Mouse (Mus musculus) common myeloid progenitor, adult 5-6 weeks (primary cell): ENCODE results near the gene Tex19.1. TPM values are rescaled to one million over a fixed set of nuclear protein-coding genes. Genes with fewer than 3 reads are reported as not detected.

Experiments used
- ATAC-seq: replicated peaks from 2 replicates; pipeline ENCODE4 v1.8.0; 2016; ENCODE audit warnings: low read depth, mild to moderate bottlenecking, moderate TSS enrichment, inconsistent platforms; ENCODE audit not compliant: poor library complexity, severe bottlenecking
- total RNA-seq: library from RNA; stranded (forward); fragments of 200-1000, 187-1606 nt; gene quantifications from 2 replicates; pipeline ENCODE4 v1.2.3, GENCODE M21; 2017

Tex19.1 gene
- total RNA-seq, 1 experiment from 2014 or later, result not detected

DNA sequence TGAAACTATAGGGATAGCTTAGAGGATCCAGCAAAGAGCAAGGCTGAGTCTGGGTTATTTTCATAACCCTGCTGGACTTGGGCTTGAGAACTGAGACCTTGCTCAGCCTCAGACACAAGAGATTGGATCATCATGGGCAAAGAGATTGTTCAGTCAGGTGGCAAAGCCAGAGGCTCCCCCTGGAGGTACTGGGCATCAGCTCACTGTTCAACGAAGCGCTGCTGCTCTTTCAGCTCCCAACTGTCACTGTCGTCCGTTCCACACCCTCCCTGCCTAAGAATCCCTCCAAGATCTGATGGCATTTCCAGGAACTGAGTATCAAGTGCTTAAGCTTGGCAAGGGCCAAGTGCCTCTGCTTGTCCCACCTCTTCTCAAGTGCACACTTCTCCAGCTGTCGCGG, 7.2 kb upstream of the Tex19.1 start:
- no peak for ATAC-seq

DNA sequence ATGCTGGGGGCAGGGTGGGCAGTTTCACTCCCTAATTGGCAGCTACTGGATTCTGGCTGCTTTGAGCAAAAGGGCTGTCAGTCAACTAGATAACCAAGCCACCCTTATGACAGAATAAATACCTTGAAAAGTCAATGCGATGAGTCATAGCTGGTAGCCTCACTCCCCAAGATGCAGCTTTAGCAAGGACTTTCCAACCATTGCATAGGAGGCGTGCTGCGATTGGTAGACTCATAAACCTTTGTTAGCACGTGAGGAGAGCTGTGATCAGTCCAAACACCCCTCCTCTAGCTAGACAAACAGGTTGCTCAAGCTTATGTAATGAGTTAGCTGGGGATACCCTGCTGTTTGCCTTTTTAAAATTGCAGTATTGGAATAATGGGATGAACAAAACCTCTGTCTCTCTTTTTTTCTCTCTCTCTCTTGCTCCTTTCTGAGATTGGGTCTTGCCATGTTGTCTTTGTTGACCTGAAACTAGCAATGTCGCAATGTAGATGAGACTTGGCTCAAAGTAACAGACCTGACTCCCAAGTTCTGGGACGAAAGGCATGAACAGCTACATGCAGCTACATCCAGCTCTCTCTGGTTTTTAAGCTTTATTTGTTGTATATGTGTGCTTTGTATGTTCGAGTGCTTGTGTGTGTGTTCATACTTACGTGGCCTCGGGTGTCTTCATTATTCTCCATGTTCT, 2.5 kb upstream of the Tex19.1 start:
- ATAC-seq, result no peak

DNA sequence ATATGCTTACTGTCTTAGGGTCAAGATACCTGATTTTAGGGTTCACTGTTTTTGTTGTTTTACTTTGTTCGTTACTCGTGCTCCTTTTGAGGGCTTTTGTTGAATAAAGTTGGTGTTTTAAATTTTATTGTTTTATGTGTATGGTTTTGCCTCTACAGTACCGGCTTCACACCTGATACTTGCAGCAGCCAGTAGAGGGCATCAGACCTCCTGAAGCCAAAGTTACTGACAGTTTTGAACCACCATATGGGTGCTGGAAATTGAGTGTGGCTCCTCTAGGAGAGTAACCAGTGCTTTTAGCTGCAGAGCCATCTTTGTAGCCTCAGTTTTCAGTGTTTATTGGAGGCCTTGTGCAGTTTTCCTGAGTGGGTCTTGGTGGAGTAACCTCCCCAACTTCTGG, 2.2 kb downstream of the Tex19.1 start:
- no peak for ATAC-seq

DNA sequence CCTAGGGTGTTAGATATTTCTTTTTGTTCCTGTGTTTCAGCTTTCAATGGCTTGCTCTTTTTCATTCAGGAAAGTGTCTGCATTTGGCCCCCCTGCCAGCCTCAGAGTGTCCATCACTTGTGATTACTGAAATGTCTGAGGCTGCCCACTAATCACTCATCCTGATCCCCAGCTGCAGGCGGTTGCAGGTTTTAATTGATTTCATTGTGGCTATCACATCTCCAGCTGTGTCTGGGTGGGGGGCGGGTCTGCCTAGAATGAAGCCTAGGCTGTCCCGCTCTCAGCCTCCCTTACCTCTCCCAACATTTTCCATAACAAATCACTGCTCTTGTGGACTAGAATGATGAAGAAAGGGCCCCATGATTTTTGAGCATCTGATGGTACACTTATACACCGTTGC, 8.3 kb downstream of the Tex19.1 start:
- ATAC-seq, result no peak

DNA sequence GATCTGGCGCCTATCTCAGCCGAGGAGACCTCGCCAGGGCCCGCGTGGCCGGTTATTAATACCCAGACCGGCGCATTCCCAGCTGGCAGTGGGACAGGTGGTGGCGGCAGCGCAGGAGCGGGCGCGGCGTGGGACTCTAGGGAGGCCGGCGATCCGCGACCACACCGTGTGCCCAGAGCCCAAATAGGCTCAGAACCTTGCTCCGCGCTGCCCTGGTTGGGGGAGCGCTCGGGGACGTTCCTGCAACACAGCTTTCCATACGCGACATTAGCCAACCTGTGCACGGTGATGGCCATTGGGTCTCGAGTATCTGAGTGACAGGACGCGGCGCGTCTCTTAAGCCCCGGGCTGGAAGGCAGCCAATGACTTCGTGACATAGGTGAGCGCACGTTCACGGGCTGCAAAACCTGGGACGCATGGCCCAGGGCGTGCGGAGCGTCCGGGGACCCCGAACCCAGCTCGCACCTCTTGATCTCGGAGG, 10.5 kb downstream of the Tex19.1 start:
- no peak for ATAC-seq

DNA sequence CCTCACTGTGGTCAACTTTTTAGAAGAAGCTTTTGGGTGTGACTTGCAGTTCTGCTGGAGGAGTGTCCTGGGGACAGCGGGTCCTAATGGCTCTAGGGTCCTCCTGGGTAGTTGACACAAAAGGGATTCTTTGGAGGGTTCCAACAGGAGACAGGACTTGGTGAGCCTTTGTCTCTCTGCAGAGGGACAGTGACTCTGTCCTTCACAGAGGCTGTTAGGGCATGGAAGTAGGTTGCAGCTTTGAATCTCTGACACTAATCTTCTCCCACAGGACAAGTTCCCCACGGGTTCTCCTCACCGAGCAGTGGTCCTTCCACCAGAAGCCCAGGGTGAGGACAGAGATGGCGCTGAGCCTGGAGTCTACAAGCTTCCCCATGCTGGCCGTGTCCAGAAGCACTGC, 14.0 kb downstream of the Tex19.1 start, which contains the start of gene Uts2r:
TSS of gene Uts2r (plus strand) at position 301 of the 400 bp plus-strand sequence.
- ATAC-seq, result no peak

DNA sequence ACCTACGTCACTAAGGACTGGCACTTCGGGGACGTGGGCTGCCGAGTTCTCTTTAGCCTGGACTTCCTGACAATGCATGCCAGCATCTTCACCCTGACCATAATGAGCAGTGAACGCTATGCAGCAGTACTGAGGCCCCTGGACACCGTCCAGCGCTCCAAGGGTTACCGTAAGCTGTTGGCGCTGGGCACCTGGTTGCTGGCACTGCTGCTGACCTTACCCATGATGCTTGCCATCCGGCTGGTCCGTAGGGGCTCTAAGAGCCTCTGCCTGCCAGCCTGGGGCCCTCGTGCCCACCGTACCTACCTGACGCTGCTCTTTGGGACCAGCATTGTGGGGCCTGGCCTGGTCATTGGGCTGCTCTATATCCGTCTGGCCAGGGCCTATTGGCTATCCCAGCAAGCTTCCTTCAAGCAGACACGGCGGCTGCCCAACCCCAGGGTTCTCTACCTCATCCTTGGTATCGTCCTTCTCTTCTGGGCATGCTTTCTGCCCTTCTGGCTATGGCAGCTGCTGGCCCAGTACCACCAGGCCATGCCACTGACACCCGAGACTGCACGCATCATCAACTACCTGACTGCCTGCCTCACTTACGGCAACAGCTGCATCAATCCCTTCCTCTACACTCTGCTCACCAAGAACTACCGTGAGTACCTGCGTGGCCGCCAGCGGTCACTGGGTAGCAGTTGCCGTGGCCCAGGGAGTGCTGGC, 14.8 kb downstream of the Tex19.1 start:
- ATAC-seq, result no peak

DNA sequence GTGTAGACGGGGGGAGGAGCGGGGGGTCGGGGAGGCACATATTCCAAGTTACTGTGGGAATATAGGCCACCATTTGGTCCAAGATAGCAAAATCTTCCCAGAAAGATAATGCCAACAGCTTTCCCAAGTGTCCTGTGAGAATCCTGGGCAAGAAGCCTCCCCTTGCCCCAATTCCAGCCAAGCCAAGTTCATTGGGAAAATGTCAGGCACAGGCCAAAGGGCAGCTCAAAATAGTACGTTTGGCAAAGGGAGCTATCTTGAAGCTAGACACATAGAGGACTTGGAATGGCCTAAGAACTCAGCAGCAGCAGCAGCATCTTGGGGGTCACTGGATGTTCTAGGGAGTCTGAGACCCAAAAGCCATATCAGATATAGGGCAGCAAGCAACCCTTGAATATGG, 17.8 kb downstream of the Tex19.1 start:
- no peak for ATAC-seq

DNA sequence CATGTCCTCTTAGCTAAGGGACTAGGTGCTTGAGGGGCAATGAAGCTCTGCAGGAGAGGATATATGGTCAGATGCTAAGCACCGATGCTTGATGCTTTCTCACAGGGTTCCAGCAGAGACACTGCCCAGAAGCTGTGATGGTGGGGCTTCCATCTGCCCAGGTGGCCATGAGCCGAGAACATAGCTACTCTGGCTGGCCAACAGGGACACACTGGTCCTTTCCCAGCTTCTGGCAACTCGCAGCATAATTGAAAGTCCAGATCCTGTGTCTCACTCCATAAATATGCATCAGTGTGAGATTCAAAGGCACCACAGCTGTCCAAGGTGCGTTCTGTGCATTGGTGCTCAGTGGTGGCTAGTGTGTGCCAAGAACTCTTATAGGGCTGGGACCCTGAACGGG, 27.3 kb downstream of the Tex19.1 start:
- no peak for ATAC-seq

DNA sequence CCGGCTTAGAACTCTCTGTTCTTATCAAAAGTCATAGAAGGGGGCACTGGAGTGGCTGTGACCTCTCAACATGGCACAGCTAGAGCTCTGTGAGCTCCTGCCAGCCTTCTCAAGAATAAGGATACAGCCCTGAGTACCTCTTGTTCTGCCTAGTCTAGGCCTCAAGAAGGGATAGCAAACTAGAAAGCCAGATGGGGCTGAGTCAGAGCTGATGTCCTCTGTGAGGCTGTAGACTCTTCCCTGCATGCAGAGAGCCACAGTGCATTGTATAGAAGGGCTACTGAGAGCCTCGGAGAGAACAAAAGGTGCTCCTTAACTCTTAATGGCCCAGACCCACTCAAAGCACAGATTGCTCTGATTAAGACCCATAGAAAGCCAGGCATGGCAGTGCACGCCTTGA, 28.3 kb downstream of the Tex19.1 start:
- ATAC-seq, result no peak

DNA sequence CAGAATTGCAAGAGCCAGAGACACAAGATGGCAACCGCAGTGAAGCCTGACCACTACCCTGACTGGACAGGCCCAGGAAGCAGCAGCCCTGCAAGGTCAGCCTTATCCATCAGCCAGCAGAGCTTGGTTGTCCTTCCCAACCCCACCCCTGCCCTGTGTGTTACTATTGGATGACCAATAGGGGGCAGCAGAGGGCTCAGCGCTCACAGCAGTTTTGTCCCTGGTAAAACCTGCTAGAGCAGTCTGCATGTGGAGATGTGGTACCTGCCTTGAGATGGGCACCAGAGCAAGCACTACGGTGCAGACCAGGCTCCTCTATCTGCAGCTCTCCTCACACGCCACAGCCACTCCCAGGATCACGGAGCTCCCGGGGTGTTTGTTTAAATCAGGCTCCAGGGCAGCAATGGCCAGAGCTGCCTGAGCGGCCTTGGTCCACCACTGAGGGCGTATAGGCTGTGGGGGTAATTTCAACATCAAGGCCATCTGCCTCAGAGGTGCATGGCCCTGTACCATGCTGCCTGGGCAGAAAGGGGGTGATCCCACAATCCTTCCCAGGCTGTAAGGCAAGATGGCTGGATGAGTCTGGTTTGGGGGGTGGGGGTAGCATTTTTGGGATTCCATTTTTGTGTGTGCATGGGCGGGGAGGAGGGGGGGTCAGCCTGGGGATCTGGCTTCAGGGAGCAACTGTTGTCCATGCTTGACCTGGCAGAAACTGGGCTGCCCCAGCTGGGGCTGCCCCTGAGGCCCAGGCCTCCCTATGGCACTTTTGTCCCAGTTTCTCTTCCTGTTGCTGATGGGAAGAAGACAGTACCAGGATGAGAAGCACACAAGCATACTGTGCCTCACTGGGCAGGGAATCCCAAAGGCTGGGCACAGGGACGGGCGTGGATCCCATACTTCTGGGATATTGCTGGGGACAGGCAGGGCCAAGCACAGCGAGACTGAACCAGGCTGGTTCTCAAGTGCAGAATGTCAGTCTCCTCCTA, 30.6 kb downstream of the Tex19.1 start:
- ATAC-seq, result peak; percentile 82

DNA sequence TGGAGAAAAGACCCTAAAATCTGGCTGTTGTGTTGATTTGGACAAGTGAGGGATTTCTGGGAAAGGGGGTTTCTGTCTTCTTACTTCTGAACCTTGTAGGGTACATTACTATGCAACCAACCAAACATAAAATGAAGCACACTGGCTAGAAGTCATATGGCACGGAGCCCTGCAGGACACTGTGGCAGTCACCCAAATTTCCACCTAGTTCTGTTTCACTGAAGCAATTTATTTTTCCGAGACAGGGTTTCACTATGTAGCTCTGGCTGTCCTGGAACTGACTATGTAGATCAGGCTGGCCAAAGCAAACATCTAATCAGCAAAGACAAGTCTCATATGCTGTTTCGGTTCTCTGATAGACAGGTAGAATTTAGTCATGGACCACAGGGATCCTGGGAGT, 43.7 kb downstream of the Tex19.1 start:
- no peak for ATAC-seq

DNA sequence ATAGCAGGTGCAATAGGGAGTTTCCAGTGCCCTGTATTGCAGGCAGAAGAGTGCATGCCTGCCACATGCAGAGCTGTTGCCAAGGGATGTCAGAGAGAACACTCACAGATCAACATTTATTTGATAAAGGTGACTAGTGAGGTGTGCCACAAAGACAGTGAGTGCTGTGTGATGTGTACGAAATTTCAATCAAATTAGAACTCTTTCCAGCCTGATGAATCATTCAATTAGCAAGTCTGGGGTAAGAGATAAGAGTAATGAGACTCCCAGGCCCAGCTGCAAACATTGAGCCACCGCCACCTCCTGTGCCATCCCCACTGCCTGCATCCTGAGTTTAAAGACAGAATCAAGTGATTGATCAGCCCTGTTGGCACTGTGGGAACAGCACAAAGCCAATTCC, 46.8 kb downstream of the Tex19.1 start:
- no peak for ATAC-seq

DNA sequence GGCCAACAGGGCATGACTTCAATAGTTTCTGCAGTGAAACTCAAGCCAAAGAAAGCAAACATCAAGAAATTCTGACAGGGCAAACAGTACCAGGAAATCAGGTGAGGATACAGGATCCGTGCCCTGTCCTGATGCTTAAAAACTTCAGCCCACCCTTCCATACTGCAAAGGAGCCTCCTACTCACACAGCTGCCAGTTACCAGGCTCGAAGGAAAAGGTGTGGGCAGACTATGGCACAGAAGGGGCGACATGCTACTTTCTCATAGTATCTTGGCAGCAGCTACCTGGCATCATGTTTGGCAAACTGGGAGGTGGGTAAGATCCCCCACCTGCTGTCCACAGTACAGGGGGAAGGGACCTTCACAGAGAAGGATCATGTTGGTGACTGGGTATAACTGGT, 47.5 kb downstream of the Tex19.1 start:
- no peak for ATAC-seq

Other genes with a start within 250 kb of the Tex19.1 start
- 9.7 and 10.1 TPM in 2 replicates for gene Ccdc57, start 213.3 kb upstream of the Tex19.1 start, total RNA-seq
- gene Slc16a3, start 197.7 kb upstream of the Tex19.1 start, total RNA-seq, result 3.0 and 3.9 TPM in 2 replicates
- gene Csnk1d, start 154.8 kb upstream of the Tex19.1 start, total RNA-seq, result 65.0 and 84.8 TPM in 2 replicates
- 1.1 and 3.1 TPM in 2 replicates for gene Cd7, start 106.7 kb upstream of the Tex19.1 start, total RNA-seq
- gene Sectm1b, start 82.6 kb upstream of the Tex19.1 start, total RNA-seq, result not detected in 2 replicates
- gene Sectm1a, start 64.9 kb upstream of the Tex19.1 start, total RNA-seq, result not detected in 2 replicates
- not detected in 2 replicates for gene Tex19.2, start 27.5 kb upstream of the Tex19.1 start, total RNA-seq
- not detected in 2 replicates for gene Uts2r, start 14.1 kb downstream of the Tex19.1 start, total RNA-seq
- 9.6 and 10.0 TPM in 2 replicates for gene Hexdc, start 58.3 kb downstream of the Tex19.1 start, total RNA-seq
- 3.8 and 8.6 TPM in 2 replicates for gene Ogfod3, start 58.6 kb downstream of the Tex19.1 start, total RNA-seq
- gene Cybc1, start 83.2 kb downstream of the Tex19.1 start, total RNA-seq, result 22.7 and 30.2 TPM in 2 replicates
- gene Narf, start 91.1 kb downstream of the Tex19.1 start, total RNA-seq, result 23.5 and 40.9 TPM in 2 replicates
- gene Foxk2, start 113.8 kb downstream of the Tex19.1 start, total RNA-seq, result 20.8 and 23.8 TPM in 2 replicates
- gene Wdr45b, start 208.3 kb downstream of the Tex19.1 start, total RNA-seq, result 39.1 and 40.7 TPM in 2 replicates
- 0.64 TPM in 1 of 2 replicates, not detected in the other for gene Rab40b, start 242.1 kb downstream of the Tex19.1 start, total RNA-seq